Mouse (Mus musculus) neural tube, embryonic 14.5 days (tissue): ENCODE results near the gene Rit1. TPM values are rescaled to one million over a fixed set of nuclear protein-coding genes. Genes with fewer than 3 reads are reported as not detected.
A peak's percentile ranks its signal among the peaks of the same experiment; 100 is the strongest.

Source experiments
- ATAC-seq: fragments of 200-750 bp; cut with Nextera tagmentation; 2 replicates; pipeline ENCODE4 v1.8.0; 2017; ENCODE audit warnings: low read depth, mild to moderate bottlenecking, moderate TSS enrichment, moderate library complexity
- H3K27ac ChIP-seq: fragments of 300-500 bp; sonication (generic); 2 replicates; pipeline ENCODE4 v1.5.1; 2014; ENCODE audit warnings: low read depth, mild to moderate bottlenecking, control low read depth, low read length, moderate library complexity, mixed read lengths
- H3K27me3 ChIP-seq: fragments of 300-500 bp; sonication (generic); 2 replicates; pipeline ENCODE4 v1.6.1; 2014; ENCODE audit warnings: low read length; ENCODE audit not compliant: control insufficient read depth, insufficient read depth
- H3K36me3 ChIP-seq: fragments of 300-500 bp; sonication (generic); 2 replicates; pipeline ENCODE4 v1.6.1; 2014; ENCODE audit warnings: low read length, mixed read lengths; ENCODE audit not compliant: control insufficient read depth, insufficient read depth
- H3K4me1 ChIP-seq: fragments of 300-500 bp; sonication (generic); 2 replicates; pipeline ENCODE4 v1.6.1; 2014; ENCODE audit warnings: low read length; ENCODE audit not compliant: control insufficient read depth, insufficient read depth
- H3K4me2 ChIP-seq: fragments of 300-500 bp; sonication (generic); 2 replicates; pipeline ENCODE4 v1.6.1; 2014; ENCODE audit warnings: mild to moderate bottlenecking, low read depth, low read length, control low read depth
- H3K4me3 ChIP-seq: fragments of 300-500 bp; sonication (generic); 2 replicates; pipeline ENCODE4 v1.5.1; 2014; ENCODE audit warnings: low read depth, low read length, control low read depth, mixed read lengths
- H3K9ac ChIP-seq: fragments of 300-500 bp; sonication (generic); replicated peaks from 2 replicates; pipeline ENCODE4 v1.6.1; 2014; ENCODE audit warnings: low read depth, mild to moderate bottlenecking, control low read depth, low read length, mixed read lengths
- H3K9me3 ChIP-seq: fragments of 300-500 bp; sonication (generic); 2 replicates; pipeline ENCODE4 v1.6.1; 2016; ENCODE audit warnings: low read length; ENCODE audit not compliant: control insufficient read depth
- WGBS: fragments of 180-500 bp; shearing (Covaris S2); extraction: QIAGEN DNeasy Blood & Tissue Kit; methylation state at CpG from one replicate; pipeline ENCODE4 v1.1.7; 2014; 5-methylcytosine and 5-hydroxymethylcytosine counted together
- polyA plus RNA-seq: library from polyadenylated mRNA; unstranded; fragments of >200 nt; fragmentation: Nextera tagmentation; extraction: Ambion mirVana; gene quantifications from 2 replicates; pipeline ENCODE4 v1.2.1, GENCODE M21; 2014

Rit1 gene
- polyA plus RNA-seq, 1 experiment from 2014 or later: 62.1 TPM

DNA sequence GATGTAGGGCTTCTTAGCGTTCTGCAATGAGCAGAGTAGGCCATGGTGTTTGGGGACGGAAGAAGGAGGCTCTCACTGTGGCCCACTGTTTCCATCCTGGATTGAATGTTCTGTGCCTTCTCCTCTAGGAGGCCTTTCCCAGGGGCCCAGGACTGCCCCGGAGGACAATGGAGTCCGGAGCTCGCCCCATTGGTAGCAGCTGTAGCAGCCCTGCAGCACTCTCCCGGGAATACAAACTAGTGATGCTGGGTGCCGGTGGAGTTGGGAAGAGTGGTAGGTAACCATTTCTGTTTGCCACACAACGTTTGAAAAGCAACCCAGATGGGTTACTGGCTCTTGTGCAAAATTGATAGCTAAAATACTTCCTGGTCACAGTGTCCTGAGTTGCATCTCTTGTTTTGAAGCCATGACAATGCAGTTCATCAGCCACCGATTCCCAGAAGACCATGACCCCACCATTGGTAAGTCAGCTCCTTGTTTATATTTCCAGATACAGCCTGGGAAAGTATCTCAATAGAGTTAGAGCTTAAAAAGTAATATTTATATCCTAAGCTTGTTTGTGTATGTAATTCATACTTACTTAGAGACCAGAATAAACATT, 660 bp downstream of the Rit1 start:
- Histone ChIP-seq H3K4me2 (peak overlapping the region; percentile 80), H3K9ac (peak overlapping the region; percentile 59), H3K27me3 (no peaks in the 10 kb centered on the region), H3K4me3 (peak overlapping the region; percentile 72), H3K9me3 (no peaks in the 10 kb centered on the region), H3K36me3 (peaks cover 15% of the 10 kb centered on the region), H3K4me1 (peaks cover 20% of the 10 kb centered on the region), H3K27ac (peak overlapping the region; percentile 64; the same call in 1 of the 2 replicates)
- WGBS: 6% methylated on average over 9 of the region's 9 CpGs
- peak; percentile 75; the same call in 1 of the 2 replicates for ATAC-seq

DNA sequence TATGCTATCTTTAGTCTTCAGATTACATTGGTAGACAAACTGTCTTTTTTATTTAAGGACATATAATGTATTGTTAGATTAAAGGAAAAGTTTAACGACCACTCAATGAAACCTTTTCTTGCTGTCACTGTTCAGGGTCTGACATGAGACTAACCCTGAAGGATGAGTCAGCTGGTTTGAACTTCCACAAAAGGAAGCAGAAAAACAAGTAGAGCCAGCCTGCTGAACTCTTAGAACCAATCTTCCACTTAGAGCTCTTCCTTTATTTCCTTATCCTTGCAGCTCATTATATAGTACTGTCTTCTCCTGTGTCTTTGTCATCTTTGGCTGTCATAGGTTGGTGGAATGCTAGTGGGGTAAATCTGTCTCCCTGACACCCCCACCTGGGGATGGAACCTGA, 1.2 kb downstream of the Rit1 start:
- Histone ChIP-seq H3K9ac (no peak overlapping the region; the same call in 1 of the 2 replicates), H3K4me3 (peak overlapping the region; percentile 13; the same call in 1 of the 2 replicates), H3K27me3 (no peaks in the 10 kb centered on the region), H3K4me2 (peak overlapping the region; percentile 80), H3K27ac (no peak overlapping the region), H3K36me3 (peaks cover 10% of the 10 kb centered on the region), H3K4me1 (peaks cover 20% of the 10 kb centered on the region), H3K9me3 (no peaks in the 10 kb centered on the region)
- 69% methylated on average over 1 of the region's 1 CpGs for WGBS
- ATAC-seq: no peak

DNA sequence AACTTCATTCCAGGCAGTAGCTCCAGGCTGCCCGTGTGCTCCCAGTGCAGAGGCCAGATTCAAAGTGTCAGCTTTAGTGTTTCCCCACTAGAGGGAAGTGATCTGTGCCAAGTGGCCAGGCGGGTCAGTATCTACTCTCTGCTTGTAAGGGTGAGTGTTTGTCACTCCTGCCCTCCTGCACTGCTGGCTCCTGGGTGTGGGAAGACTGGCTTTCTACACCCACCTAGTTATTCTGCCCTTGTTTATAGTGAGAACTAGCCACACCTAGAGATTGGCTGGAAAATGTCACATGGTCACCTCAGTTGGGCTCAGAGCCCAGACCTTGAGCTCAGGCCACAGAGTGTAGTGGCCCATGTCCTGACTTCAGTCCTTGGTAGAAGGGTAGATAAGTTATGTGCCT, 2.5 kb downstream of the Rit1 start:
- H3K27me3 ChIP-seq: no peaks in the 10 kb centered on the region
- peaks cover 20% of the 10 kb centered on the region for H3K4me1 ChIP-seq
- H3K4me2 ChIP-seq: no peak overlapping the region; the same call in 1 of the 2 replicates
- ATAC-seq: peak; percentile 57; the same call in 1 of the 2 replicates
- H3K9ac ChIP-seq: no peak overlapping the region
- no peak overlapping the region for H3K27ac ChIP-seq
- 86% methylated on average over 2 of the region's 2 CpGs for WGBS
- no peak overlapping the region for H3K4me3 ChIP-seq
- no peaks in the 10 kb centered on the region; the same call in none of the 2 replicates for H3K36me3 ChIP-seq
- no peaks in the 10 kb centered on the region for H3K9me3 ChIP-seq

DNA sequence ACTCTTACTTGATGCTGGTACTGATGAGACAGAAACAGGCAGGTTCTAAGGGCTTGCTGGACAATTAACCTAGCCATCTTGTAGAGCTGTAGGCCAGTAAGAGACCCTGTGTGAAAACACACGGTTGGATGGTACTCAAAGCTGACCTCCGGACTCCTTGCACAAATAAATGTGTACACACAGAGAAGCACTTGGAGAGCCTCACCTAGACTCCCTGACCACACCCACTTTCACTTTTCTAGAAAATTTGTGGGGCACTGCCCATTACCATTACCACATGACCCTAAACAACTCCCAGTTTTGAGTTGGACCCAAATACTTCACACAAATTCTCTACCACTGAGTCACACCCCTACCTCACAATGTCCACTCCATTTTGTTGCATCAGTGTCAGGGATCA, 19.9 kb downstream of the Rit1 start:
- no peaks in the 10 kb centered on the region for H3K27me3 ChIP-seq
- no peak overlapping the region for H3K9ac ChIP-seq
- H3K9me3 ChIP-seq: no peaks in the 10 kb centered on the region
- H3K4me3 ChIP-seq: no peak overlapping the region
- H3K4me1 ChIP-seq: no peaks in the 10 kb centered on the region
- no peak overlapping the region for H3K4me2 ChIP-seq
- peaks cover 5% of the 10 kb centered on the region; the same call in 1 of the 2 replicates for H3K36me3 ChIP-seq
- ATAC-seq: no peak
- WGBS: 89% methylated on average over 2 of the region's 2 CpGs
- no peak overlapping the region for H3K27ac ChIP-seq

DNA sequence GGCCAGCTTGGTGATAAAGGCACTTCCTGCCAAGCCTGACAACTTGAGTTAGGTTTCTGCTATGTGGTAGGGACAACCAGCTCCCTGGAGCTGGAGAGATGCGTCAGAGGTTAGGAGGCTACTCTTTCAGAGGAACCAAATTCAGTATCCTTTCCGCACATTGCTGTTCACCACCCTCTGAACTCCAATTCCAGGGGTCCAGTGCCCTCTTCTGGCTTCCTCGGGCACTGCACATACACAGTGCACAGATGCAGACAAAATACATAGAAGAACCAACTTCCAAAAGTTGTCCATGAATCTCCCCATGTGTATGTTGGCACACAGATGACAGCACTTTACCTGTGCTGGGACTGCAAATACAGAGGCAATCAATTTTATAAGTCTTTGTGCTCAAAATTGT, 22.0 kb downstream of the Rit1 start:
- ATAC-seq: no peak
- no peak overlapping the region for H3K4me2 ChIP-seq
- H3K4me1 ChIP-seq: no peaks in the 10 kb centered on the region
- H3K27ac ChIP-seq: no peak overlapping the region
- H3K9me3 ChIP-seq: no peaks in the 10 kb centered on the region
- H3K9ac ChIP-seq: no peak overlapping the region
- no peaks in the 10 kb centered on the region for H3K27me3 ChIP-seq
- 62% methylated on average over 3 of the region's 3 CpGs for whole genome bisulfite sequencing
- no peak overlapping the region for H3K4me3 ChIP-seq
- H3K36me3 ChIP-seq: peaks cover 5% of the 10 kb centered on the region; the same call in 1 of the 2 replicates

DNA sequence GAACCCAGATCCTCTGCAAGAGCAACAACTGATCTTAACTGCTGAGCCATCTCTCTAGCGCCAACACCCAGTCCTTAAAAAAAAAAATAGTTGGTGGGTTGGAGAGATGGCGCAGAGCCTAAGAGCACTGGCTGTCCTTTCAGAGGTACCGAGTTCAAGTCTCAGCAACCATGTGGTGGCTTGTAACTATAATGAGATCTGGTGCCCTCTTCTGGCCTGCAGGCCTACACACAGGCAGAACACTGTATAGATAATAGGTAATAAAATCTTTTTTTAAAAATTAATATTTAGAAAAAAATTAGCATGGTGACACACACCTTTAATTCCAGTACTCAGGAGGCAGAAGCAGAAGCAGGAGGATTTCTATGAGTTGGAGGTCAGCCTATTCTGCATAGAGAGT, 23.5 kb downstream of the Rit1 start:
- no peak overlapping the region for H3K9ac ChIP-seq
- H3K27me3 ChIP-seq: no peaks in the 10 kb centered on the region
- WGBS: 96% methylated on average over 3 of the region's 3 CpGs
- no peaks in the 10 kb centered on the region for H3K9me3 ChIP-seq
- no peak overlapping the region for H3K4me3 ChIP-seq
- H3K36me3 ChIP-seq: peaks cover 5% of the 10 kb centered on the region; the same call in 1 of the 2 replicates
- H3K4me1 ChIP-seq: no peaks in the 10 kb centered on the region
- no peak overlapping the region for H3K4me2 ChIP-seq
- H3K27ac ChIP-seq: no peak overlapping the region
- ATAC-seq: no peak

DNA sequence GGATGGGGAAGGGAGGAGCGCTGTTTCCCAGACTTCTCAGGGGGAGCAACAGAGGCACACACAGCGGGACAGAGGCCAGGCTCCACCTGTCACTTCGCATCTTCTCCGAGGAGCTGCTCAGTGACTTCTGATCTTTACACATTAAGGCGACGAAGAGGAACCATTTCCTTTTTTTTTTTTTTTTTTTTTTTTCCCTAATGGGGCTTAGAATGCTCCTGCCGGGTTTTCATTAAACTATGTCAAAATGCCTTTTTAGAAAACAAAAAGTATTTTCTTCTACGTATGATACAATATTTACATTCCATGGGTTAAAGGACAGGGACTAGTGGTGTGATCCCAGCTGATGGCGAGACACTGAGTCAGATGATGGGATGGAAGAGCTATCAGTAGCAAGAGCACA, 28.9 kb downstream of the Rit1 start:
- H3K4me2 ChIP-seq: no peak overlapping the region
- H3K27ac ChIP-seq: no peak overlapping the region
- WGBS: 94% methylated on average over 9 of the region's 9 CpGs
- H3K9ac ChIP-seq: no peak overlapping the region
- no peaks in the 10 kb centered on the region for H3K27me3 ChIP-seq
- H3K9me3 ChIP-seq: no peaks in the 10 kb centered on the region; the same call in 1 of the 2 replicates
- no peaks in the 10 kb centered on the region for H3K4me1 ChIP-seq
- H3K4me3 ChIP-seq: no peak overlapping the region
- H3K36me3 ChIP-seq: peaks cover 37% of the 10 kb centered on the region
- ATAC-seq: no peak

DNA sequence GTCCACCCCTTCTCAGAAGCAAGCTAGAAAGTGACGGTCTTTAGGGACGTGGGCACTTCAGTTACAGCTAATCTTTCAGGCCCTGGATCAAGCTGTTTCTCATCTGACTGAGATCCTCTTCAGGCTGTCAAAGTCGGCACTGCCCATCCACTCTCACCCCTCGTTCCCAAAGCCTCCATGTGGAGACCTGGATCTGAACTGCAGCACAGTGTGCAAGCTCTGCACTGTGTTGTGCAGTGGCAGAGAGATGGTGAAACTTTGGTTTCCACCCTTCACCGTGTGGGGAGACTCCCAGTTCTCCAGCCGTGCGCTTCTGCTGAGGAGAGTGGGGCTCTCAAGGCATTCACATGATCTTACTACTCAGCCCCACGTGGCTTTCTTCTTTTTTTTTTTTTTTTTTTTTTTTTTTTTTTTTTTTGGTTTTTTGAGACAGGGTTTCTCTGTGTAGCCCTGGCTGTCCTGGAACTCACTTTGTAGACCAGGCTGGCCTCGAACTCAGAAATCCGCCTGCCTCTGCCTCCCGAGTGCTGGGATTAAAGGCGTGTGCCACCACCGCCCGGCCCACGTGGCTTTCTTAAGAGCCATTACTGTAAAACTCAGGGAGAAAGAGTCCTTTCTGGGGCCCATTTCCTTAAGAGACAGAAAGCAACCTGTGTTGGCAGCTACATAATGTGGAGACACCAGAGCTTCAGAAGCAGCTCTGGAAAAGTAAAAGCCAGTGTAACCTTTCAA, 29.7 kb downstream of the Rit1 start:
- no peaks in the 10 kb centered on the region; the same call in 1 of the 2 replicates for H3K9me3 ChIP-seq

DNA sequence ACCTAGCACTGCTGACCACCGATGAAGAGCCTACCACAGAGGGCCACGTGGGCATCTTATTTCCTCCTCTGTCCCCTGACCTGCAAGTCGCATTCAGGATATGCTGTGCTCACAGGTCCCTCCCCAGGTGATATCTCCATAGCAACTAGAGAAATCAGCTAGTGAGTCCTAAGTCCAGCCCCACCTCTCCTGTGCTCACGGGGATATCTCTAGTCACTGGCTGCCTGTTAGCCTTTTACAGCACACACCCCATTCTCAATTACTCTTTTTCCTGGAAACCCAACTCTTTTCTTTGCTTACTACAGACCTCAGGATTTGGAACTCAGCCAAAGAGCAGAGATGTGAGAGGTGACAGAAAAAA, 30.2 kb downstream of the Rit1 start:
- no peak overlapping the region for H3K9ac ChIP-seq
- H3K27me3 ChIP-seq: no peaks in the 10 kb centered on the region
- H3K4me1 ChIP-seq: no peaks in the 10 kb centered on the region
- peaks cover 47% of the 10 kb centered on the region for H3K36me3 ChIP-seq
- H3K4me2 ChIP-seq: no peak overlapping the region
- H3K4me3 ChIP-seq: no peak overlapping the region
- H3K27ac ChIP-seq: no peak overlapping the region
- ATAC-seq: no peak
- 86% methylated on average over 4 of the region's 4 CpGs for WGBS
- H3K9me3 ChIP-seq: no peaks in the 10 kb centered on the region; the same call in 1 of the 2 replicates

More for the DNA sequence above, 29.7 kb downstream of the Rit1 start:
- Histone ChIP-seq H3K36me3 (peaks cover 42% of the 10 kb centered on the region), H3K4me3 (no peak overlapping the region), H3K27me3 (no peaks in the 10 kb centered on the region), H3K9ac (no peak overlapping the region), H3K4me2 (no peak overlapping the region), H3K27ac (no peak overlapping the region), H3K4me1 (no peaks in the 10 kb centered on the region)
- WGBS: 98% methylated on average over 14 of the region's 15 CpGs
- no peak for ATAC-seq
